Mouse (Mus musculus) heart, embryonic 16.5 days (tissue): ENCODE results near the gene Pbxip1. TPM values are rescaled to one million over a fixed set of nuclear protein-coding genes. Genes with fewer than 3 reads are reported as not detected.
A peak's percentile ranks its signal among the peaks of the same experiment; 100 is the strongest.

Experiments used
- ATAC-seq: fragments of 200-750 bp; cut with Nextera tagmentation; replicated peaks from 2 replicates; pipeline ENCODE4 v1.8.0; 2017; ENCODE audit warnings: moderate number of reproducible peaks; ENCODE audit not compliant: insufficient read depth, low FRiP score; ENCODE audit errors: extremely low read depth
- H3K27ac ChIP-seq: fragments of 300-500 bp; sonication (generic); 2 replicates; pipeline ENCODE4 v1.5.1; 2014; ENCODE audit warnings: mild to moderate bottlenecking, low read length, control low read depth, moderate library complexity
- H3K27me3 ChIP-seq: fragments of 300-500 bp; sonication (generic); 2 replicates; pipeline ENCODE4 v1.6.1; 2014; ENCODE audit warnings: low read length, mixed read lengths; ENCODE audit not compliant: control insufficient read depth, insufficient read depth
- H3K36me3 ChIP-seq: fragments of 300-500 bp; sonication (generic); 2 replicates; pipeline ENCODE4 v1.6.1; 2014; ENCODE audit not compliant: control insufficient read depth, insufficient read depth
- H3K4me1 ChIP-seq: fragments of 300-500 bp; sonication (generic); 2 replicates; pipeline ENCODE4 v1.6.1; 2014; ENCODE audit warnings: low read length, mixed read lengths; ENCODE audit not compliant: control insufficient read depth, insufficient read depth
- H3K4me2 ChIP-seq: fragments of 300-500 bp; sonication (generic); 2 replicates; pipeline ENCODE4 v1.6.1; 2014; ENCODE audit warnings: low read depth, mild to moderate bottlenecking, control low read depth, low read length
- H3K4me3 ChIP-seq: fragments of 300-500 bp; sonication (generic); 2 replicates; pipeline ENCODE4 v1.5.1; 2014; ENCODE audit warnings: mild to moderate bottlenecking, control low read depth, low read length
- H3K9ac ChIP-seq: fragments of 300-500 bp; sonication (generic); 2 replicates; pipeline ENCODE4 v1.6.1; 2014; ENCODE audit warnings: low read length, control low read depth
- H3K9me3 ChIP-seq: fragments of 300-500 bp; sonication (generic); replicated peaks from 2 replicates; pipeline ENCODE4 v1.6.1; 2016; ENCODE audit warnings: low read length; ENCODE audit not compliant: control insufficient read depth
- WGBS: fragments of 180-500 bp; shearing (Covaris S2); extraction: QIAGEN DNeasy Blood & Tissue Kit; methylation state at CpG from one replicate; pipeline ENCODE4 v1.1.7; 2014; 5-methylcytosine and 5-hydroxymethylcytosine counted together
- polyA plus RNA-seq: library from polyadenylated mRNA; unstranded; fragments of >200 nt; fragmentation: Nextera tagmentation; extraction: Ambion mirVana; gene quantifications from 2 replicates; pipeline ENCODE4 v1.2.1, GENCODE M21; 2015

The Pbxip1 gene
- polyA plus RNA-seq, 1 experiment from 2014 or later: 67.5 TPM

GRCm38 (mm10) chr3:89458965-89459807, 22.7 kb downstream of the Pbxip1 start:
- Histone ChIP-seq H3K4me2 (peak overlapping the region; percentile 79), H3K4me1 (peaks cover 12% of the 10 kb centered on the region), H3K27me3 (no peaks in the 10 kb centered on the region), H3K36me3 (no peaks in the 10 kb centered on the region), H3K4me3 (peak overlapping the region; percentile 77), H3K9ac (peak overlapping the region; percentile 75), H3K27ac (peak overlapping the region; percentile 79), H3K9me3 (no peaks in the 10 kb centered on the region)
- under 1% methylated on average over 35 of the region's 36 CpGs for WGBS
- peak; percentile 88 for ATAC-seq

DNA sequence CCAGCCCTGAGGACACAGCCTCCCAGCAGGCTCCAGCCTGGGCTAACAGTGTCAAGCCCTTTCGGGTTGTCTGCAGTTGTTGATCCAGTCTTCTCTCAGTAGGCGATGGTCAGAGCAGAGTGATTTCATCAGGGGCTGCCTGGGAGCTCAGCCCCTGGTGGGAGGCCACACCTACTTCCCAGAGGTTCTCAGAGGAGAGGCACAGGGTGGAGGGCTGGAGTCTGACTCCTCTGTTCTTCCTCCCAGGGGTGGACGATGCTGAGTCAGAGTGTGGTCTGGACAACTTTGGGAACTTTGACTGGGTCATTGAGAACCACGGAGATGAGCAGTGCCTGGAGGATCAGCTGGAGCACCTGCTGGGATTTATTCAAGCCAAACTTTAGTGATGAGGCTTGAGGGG, 31.8 kb downstream of the Pbxip1 start:
- H3K9ac ChIP-seq: no peak overlapping the region
- peaks cover 2% of the 10 kb centered on the region; the same call in 1 of the 2 replicates for H3K36me3 ChIP-seq
- H3K9me3 ChIP-seq: no peaks in the 10 kb centered on the region
- H3K27ac ChIP-seq: no peak overlapping the region
- H3K4me3 ChIP-seq: no peak overlapping the region
- 49% methylated on average over 4 of the region's 4 CpGs for WGBS
- no peaks in the 10 kb centered on the region for H3K4me1 ChIP-seq
- no peak for ATAC-seq
- H3K27me3 ChIP-seq: no peaks in the 10 kb centered on the region
- H3K4me2 ChIP-seq: no peak overlapping the region

GRCm38 (mm10) chr3:89472280-89472679, 35.8 kb downstream of the Pbxip1 start:
- H3K27me3 ChIP-seq: no peaks in the 10 kb centered on the region
- H3K36me3 ChIP-seq: peaks cover 2% of the 10 kb centered on the region; the same call in 1 of the 2 replicates
- H3K9ac ChIP-seq: no peak overlapping the region
- 74% methylated on average over 7 of the region's 7 CpGs for WGBS
- ATAC-seq: no peak
- no peak overlapping the region for H3K27ac ChIP-seq
- H3K4me3 ChIP-seq: no peak overlapping the region
- H3K4me1 ChIP-seq: no peaks in the 10 kb centered on the region
- no peak overlapping the region for H3K4me2 ChIP-seq
- no peaks in the 10 kb centered on the region for H3K9me3 ChIP-seq

DNA sequence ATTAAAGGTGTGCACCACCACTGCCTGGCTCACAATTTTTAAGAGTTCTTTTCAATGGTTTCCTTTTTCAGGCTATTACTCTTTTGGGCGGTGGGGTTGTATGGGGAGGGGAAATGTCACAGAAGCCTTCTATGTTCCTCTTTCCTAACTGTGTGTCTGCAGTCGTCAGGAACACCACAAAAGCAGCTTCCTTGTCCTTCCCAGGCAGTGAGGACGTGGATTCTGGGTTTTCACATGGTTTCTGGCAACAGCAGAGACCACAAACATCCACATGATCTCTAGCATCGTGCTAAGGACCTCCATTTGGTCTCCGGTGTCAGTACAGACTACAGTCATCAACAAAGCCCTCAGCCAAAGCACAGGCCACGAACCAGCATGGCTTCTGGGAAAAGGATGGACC, 37.3 kb downstream of the Pbxip1 start:
- H3K4me2 ChIP-seq: no peak overlapping the region
- H3K4me1 ChIP-seq: no peaks in the 10 kb centered on the region
- no peak overlapping the region for H3K27ac ChIP-seq
- H3K36me3 ChIP-seq: no peaks in the 10 kb centered on the region
- no peak overlapping the region for H3K4me3 ChIP-seq
- no peaks in the 10 kb centered on the region for H3K27me3 ChIP-seq
- no peak for ATAC-seq
- H3K9ac ChIP-seq: no peak overlapping the region
- H3K9me3 ChIP-seq: no peaks in the 10 kb centered on the region
- 78% methylated on average over 6 of the region's 6 CpGs for WGBS

GRCm38 (mm10) chr3:89479055-89479454, 42.5 kb downstream of the Pbxip1 start:
- no peak overlapping the region for H3K4me2 ChIP-seq
- no peak overlapping the region for H3K27ac ChIP-seq
- WGBS: 73% methylated on average over 6 of the region's 6 CpGs
- H3K27me3 ChIP-seq: no peaks in the 10 kb centered on the region
- no peak overlapping the region for H3K9ac ChIP-seq
- no peaks in the 10 kb centered on the region for H3K36me3 ChIP-seq
- no peaks in the 10 kb centered on the region for H3K4me1 ChIP-seq
- no peak overlapping the region for H3K4me3 ChIP-seq
- no peaks in the 10 kb centered on the region for H3K9me3 ChIP-seq
- ATAC-seq: no peak

- WGBS: 46% methylated on average over 2 of the region's 2 CpGs
- no peak overlapping the region for H3K27ac ChIP-seq
- H3K9ac ChIP-seq: no peak overlapping the region
- peaks cover 3% of the 10 kb centered on the region; the same call in 1 of the 2 replicates for H3K4me1 ChIP-seq
- H3K36me3 ChIP-seq: no peaks in the 10 kb centered on the region
- no peak overlapping the region for H3K4me3 ChIP-seq
- no peaks in the 10 kb centered on the region for H3K27me3 ChIP-seq
- no peak overlapping the region for H3K4me2 ChIP-seq
- no peaks in the 10 kb centered on the region for H3K9me3 ChIP-seq
- ATAC-seq: no peak
Observed at GRCm38 (mm10) chr3:89481488-89481887, 45.0 kb downstream of the Pbxip1 start.

- no peaks in the 10 kb centered on the region for H3K36me3 ChIP-seq
- no peaks in the 10 kb centered on the region for H3K27me3 ChIP-seq
- no peak overlapping the region for H3K4me2 ChIP-seq
- H3K27ac ChIP-seq: no peak overlapping the region
- no peaks in the 10 kb centered on the region for H3K9me3 ChIP-seq
- H3K4me3 ChIP-seq: no peak overlapping the region
- H3K9ac ChIP-seq: no peak overlapping the region
- 77% methylated on average over 5 of the region's 5 CpGs for whole genome bisulfite sequencing
- peaks cover 8% of the 10 kb centered on the region; the same call in 1 of the 2 replicates for H3K4me1 ChIP-seq
- no peak for ATAC-seq
Observed at GRCm38 (mm10) chr3:89482249-89482648, 45.7 kb downstream of the Pbxip1 start.

GRCm38 (mm10) chr3:89484766-89485524, 48.4 kb downstream of the Pbxip1 start:
- Histone ChIP-seq H3K9me3 (no peaks in the 10 kb centered on the region), H3K27ac (no peak overlapping the region), H3K4me3 (0 out of 2 replicates have a peak overlapping the region, but pooled peaks have one; percentile 24), H3K27me3 (no peaks in the 10 kb centered on the region; the same call in 1 of the 2 replicates), H3K36me3 (no peaks in the 10 kb centered on the region), H3K9ac (peak overlapping the region; percentile 55; the same call in 1 of the 2 replicates), H3K4me1 (peaks cover 9% of the 10 kb centered on the region; the same call in 1 of the 2 replicates), H3K4me2 (peak overlapping the region; percentile 55)
- 15% methylated on average over 24 of the region's 24 CpGs for WGBS
- ATAC-seq: peak; percentile 86

DNA sequence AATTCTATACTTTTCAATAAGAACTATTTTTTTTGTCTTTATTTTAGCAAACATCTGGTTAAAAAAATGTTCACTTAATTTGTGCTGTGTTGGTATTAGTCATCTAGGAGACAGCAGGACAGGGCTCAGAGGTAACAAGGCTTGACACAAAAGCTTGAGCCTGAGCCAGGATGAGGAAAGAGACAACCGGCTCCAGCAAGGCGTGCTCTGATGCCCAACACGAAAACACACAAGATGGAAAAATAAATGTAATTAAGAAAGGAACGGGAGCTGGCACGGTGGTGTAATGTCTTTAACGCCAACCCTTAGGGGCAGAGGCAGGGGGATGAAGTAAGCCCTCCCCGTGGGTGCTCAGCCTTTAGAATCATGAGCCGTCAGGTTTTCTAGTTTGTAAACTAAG, 49.6 kb downstream of the Pbxip1 start:
- Histone ChIP-seq H3K4me1 (peaks cover 9% of the 10 kb centered on the region; the same call in 1 of the 2 replicates), H3K9ac (no peak overlapping the region), H3K9me3 (no peaks in the 10 kb centered on the region), H3K4me2 (no peak overlapping the region), H3K36me3 (no peaks in the 10 kb centered on the region), H3K27ac (no peak overlapping the region), H3K27me3 (no peaks in the 10 kb centered on the region; the same call in 1 of the 2 replicates), H3K4me3 (no peak overlapping the region)
- WGBS: 82% methylated on average over 8 of the region's 8 CpGs
- ATAC-seq: no peak
